Mouse (Mus musculus) fibroblast of lung, adult 2 months (primary cell): ENCODE results near the gene Slc35e2.
"Not testable (repeated sequence)": the region's sequence is repeated elsewhere in the genome, so short reads cannot be mapped to it uniquely, and the experiment has no call there.

Experiments
- DNase-seq: peaks from one replicate; pipeline ENCODE4 v3.0.0-alpha.2; 2011; ENCODE audit warnings: low read depth

Gene Slc35e2

GRCm38 (mm10) chr4:155601091-155601996 is at the start of gene Slc35e2:
Slc35e2 (plus strand) TSS chr4:155601416.
- DNase-seq = peak; percentile 64

- no peak for DNase-seq
Observed at GRCm38 (mm10) chr4:155552917-155553532, 48.2 kb upstream of the Slc35e2 start.

- DNase-seq = no peak
Observed at GRCm38 (mm10) chr4:155554880-155555279, 46.3 kb upstream of the Slc35e2 start.

GRCm38 (mm10) chr4:155555464-155555863 is 45.8 kb upstream of the Slc35e2 start:
- DNase-seq = no peak

GRCm38 (mm10) chr4:155559454-155559853 is 41.8 kb upstream of the Slc35e2 start:
- no peak for DNase-seq

- no peak for DNase-seq
Observed at GRCm38 (mm10) chr4:155560932-155561331, 40.3 kb upstream of the Slc35e2 start.

GRCm38 (mm10) chr4:155561661-155562442 is 39.4 kb upstream of the Slc35e2 start, which contains the start of gene Nadk:
Nadk (plus strand) TSS chr4:155562378.
- peak; percentile 31 for DNase-seq

GRCm38 (mm10) chr4:155562725-155563399 is 38.4 kb upstream of the Slc35e2 start:
- DNase-seq = peak; percentile 62

GRCm38 (mm10) chr4:155563400-155564231 is 37.6 kb upstream of the Slc35e2 start:
- peak; percentile 97 for DNase-seq

- DNase-seq = peak; percentile 33
Observed at GRCm38 (mm10) chr4:155564315-155565069, 36.7 kb upstream of the Slc35e2 start.

- no peak for DNase-seq
Observed at GRCm38 (mm10) chr4:155566555-155566954, 34.7 kb upstream of the Slc35e2 start.

- DNase-seq = no peak
Observed at GRCm38 (mm10) chr4:155568170-155568569, 33.0 kb upstream of the Slc35e2 start.

GRCm38 (mm10) chr4:155568632-155569370 is 32.4 kb upstream of the Slc35e2 start:
- DNase-seq = no peak

GRCm38 (mm10) chr4:155569818-155570217 is 31.4 kb upstream of the Slc35e2 start:
- no peak for DNase-seq

GRCm38 (mm10) chr4:155570315-155570714 is 30.9 kb upstream of the Slc35e2 start:
- DNase-seq = not testable (repeated sequence)

GRCm38 (mm10) chr4:155571442-155571841 is 29.8 kb upstream of the Slc35e2 start:
- no peak for DNase-seq

GRCm38 (mm10) chr4:155573155-155573554 is 28.1 kb upstream of the Slc35e2 start:
- no peak for DNase-seq

- no peak for DNase-seq
Observed at GRCm38 (mm10) chr4:155573876-155574275, 27.3 kb upstream of the Slc35e2 start.

GRCm38 (mm10) chr4:155574931-155575330 is 26.3 kb upstream of the Slc35e2 start:
- DNase-seq = no peak
